Mouse (Mus musculus): ENCODE results near the gene Cep85l. TPM values are rescaled to one million over a fixed set of nuclear protein-coding genes. Genes with fewer than 3 reads are reported as not detected.

Gene Cep85l
- total RNA-seq, 1 experiment from 2014 or later, result 28.1 TPM

DNA sequence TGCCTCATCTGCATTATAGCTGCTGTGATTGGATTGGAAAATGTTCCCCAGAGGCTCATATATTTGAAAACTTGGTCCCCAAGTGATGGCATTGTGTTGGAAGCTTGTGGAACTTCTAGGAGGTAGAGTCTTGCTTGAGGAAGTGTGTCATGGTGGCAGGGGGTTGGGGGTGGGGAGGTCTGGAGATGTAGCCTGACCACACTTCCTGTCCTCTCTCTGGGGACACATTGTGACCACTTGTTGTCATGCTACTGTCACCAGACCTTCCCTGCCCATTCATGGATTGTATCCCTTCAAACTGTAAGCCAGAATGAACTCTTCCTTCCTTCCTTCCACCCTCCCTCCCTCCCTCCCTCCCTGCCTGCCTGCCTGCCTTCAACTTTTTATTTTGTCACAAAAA is 22.5 kb upstream of the Cep85l start:
- ATAC-seq (replicated peaks in 1 of 2; ENCODE audit: insufficient read depth in 1 of 2, low FRiP score in 2 of 2, low TSS enrichment in 1 of 2, low read depth in 1 of 2, poor library complexity in 2 of 2, severe bottlenecking in 2 of 2), result no peak

GRCm38 (mm10) chr10:53399053-53399452 is 19.3 kb upstream of the Cep85l start:
- no peak for ATAC-seq (replicated peaks in 1 of 2; ENCODE audit: insufficient read depth in 1 of 2, low FRiP score in 2 of 2, low TSS enrichment in 1 of 2, low read depth in 1 of 2, poor library complexity in 2 of 2, severe bottlenecking in 2 of 2)

- peak; percentile 80 to 88 for ATAC-seq (replicated peaks in 1 of 2; ENCODE audit: insufficient read depth in 1 of 2, low FRiP score in 2 of 2, low TSS enrichment in 1 of 2, low read depth in 1 of 2, poor library complexity in 2 of 2, severe bottlenecking in 2 of 2)
Observed at GRCm38 (mm10) chr10:53398540-53398902, 18.8 kb upstream of the Cep85l start.

DNA sequence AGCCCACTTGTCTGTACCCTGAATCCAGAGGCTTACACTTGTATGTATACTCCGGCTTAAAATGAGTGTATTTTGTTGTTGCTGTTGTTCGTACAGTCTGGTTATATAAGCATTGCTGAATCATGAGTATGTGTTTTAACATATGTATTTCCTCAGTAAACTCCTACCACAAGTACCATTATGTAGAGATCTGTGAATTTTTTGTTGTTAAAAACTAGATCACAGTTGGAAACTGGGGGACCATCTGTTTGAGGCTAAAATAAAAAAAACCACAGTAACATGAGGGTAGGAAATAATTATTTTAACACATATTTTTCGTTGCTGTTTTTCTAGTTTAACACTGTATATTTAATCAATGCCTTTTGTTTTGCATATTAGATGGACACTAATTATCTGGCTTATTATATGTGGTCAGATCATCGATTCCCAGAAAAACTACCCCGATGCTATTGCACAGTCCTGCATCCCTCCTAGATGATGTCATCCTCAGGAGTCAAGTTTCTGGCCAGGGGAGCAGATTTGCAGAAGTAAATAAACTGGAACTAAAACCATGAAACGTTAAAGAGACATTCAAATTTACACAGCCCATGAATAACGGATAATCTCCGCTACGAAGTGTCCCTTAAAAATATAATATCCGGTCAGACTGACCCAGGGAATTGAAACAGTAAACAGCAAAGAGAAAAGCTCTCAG is 18.2 kb upstream of the Cep85l start:
- peak; percentile 70 to 83 for ATAC-seq (replicated peaks in 1 of 2; ENCODE audit: insufficient read depth in 1 of 2, low FRiP score in 2 of 2, low TSS enrichment in 1 of 2, low read depth in 1 of 2, poor library complexity in 2 of 2, severe bottlenecking in 2 of 2)

DNA sequence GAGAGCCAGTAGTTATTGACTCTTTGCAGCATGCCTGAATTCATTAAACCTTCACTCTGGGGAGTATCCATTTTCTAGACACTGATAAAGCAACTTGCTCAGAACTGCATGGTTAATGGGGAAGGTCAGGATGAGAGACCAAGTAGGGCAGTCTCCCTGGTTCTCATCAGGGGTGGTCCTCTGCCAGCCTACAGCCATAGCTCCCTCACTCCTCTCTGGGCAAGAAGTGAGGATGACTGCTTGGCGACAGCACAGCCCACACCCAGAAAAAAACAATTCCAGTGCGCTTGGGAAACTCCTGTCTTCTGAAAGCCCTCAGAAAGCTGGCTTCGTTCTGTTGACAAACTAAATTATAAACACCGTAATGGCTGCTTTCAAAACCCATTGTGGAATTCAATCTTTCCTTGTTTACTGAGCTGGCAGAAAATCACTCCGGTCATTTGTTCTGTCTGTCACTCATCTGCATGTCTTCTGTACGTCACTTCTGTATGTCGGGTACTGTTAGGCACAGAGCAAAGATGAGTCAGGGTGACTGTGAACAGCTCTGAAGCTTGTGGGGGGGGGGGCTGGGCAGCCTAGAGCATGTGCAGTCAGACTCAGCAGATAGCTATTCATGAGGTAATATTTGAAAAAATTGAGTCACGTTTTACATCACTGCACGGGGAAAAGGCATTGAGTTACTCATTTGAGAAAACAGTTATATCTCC is 15.3 kb upstream of the Cep85l start:
- ATAC-seq (replicated peaks in 1 of 2; ENCODE audit: insufficient read depth in 1 of 2, low FRiP score in 2 of 2, low TSS enrichment in 1 of 2, low read depth in 1 of 2, poor library complexity in 2 of 2, severe bottlenecking in 2 of 2), result no peak

DNA sequence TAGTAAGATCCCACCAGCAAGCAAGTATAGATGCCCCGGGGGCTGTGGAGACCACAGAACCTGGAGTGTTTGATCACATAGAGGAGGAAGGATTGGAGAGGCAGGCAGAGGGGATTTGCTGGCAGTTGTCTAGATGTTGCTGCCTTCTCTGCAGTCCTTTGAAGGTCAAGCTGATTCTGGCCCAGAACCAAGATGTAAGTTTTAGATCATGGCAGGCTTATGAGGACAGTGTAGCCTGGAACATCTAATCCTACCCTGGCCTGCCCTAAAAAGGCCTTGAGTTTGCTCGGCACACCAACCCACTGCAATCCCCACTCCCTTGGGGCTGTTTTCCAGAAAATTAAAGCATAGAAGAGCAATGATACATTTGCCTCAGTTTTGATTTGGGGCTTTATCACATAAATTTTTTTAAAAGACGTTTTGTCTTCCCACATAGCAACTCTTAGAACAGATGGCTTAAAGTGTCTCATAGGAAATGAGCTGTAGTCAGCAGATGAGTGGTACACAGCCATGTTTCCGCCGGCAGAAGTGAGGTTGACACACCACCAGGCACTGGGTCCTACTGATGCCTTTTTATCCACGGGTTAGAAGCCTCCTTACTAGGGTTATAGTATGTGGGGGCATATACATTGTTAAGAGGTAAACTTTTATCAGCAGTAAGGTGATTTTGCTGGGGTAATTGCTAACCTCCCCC is 8.6 kb upstream of the Cep85l start:
- ATAC-seq (replicated peaks in 1 of 2; ENCODE audit: insufficient read depth in 1 of 2, low FRiP score in 2 of 2, low TSS enrichment in 1 of 2, low read depth in 1 of 2, poor library complexity in 2 of 2, severe bottlenecking in 2 of 2), result no peak

DNA sequence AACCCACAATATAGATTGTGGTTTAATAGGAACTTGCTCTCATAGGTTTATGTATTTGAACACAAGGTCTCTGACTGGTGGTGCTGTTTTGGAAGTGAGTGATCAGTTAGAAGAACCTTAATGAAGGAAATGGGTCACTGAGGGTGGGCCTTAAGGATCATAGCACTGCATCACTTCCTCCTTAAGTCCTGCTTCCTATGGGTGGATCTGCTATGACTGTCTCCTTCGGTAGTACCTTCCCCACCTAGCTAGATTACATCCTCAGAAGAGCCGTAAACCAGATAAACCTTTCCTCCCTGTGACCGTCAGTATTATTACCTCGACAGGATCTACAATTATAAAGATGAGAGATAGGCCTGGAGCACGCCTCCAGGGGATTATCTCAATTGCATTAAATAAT is 5.7 kb upstream of the Cep85l start:
- peak in 1 of 2 experiments; percentile 39; a peak in 1 of 4 replicates for ATAC-seq (replicated peaks in 1 of 2; ENCODE audit: insufficient read depth in 1 of 2, low FRiP score in 2 of 2, low TSS enrichment in 1 of 2, low read depth in 1 of 2, poor library complexity in 2 of 2, severe bottlenecking in 2 of 2)

GRCm38 (mm10) chr10:53384896-53385295 is 5.1 kb upstream of the Cep85l start:
- no peak for ATAC-seq (replicated peaks in 1 of 2; ENCODE audit: insufficient read depth in 1 of 2, low FRiP score in 2 of 2, low TSS enrichment in 1 of 2, low read depth in 1 of 2, poor library complexity in 2 of 2, severe bottlenecking in 2 of 2)

DNA sequence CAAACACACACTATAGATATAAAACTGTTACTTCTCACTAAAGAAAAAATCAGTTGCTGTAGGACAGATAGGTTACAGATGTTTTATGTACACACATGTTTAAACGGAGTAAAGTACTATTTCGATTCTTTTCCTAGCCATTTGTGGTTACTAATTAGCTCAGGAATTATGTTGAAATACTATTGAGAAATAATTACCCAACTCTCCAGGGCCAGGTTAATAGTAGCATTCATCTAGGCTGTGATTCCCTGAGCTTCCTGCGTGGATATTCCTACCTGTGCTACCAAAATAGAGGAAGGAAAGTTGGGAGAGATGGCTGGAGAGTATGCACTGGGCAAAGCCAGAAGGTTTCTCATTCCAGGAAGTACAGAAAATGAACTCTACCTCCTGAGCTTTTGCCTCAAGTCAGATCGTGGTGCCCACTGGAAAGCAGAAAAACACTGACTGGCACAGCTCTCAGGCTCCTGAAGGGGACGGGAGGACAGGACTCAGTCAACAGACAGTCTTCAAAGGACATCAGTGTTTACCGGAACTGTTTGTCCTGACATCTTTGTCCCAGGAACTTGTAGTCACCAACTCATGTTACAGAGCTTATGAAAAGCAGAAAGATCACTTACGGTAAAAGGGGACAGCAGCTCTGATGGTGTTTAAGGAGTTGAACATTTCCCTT is 3.1 kb upstream of the Cep85l start:
- ATAC-seq (replicated peaks in 1 of 2; ENCODE audit: insufficient read depth in 1 of 2, low FRiP score in 2 of 2, low TSS enrichment in 1 of 2, low read depth in 1 of 2, poor library complexity in 2 of 2, severe bottlenecking in 2 of 2), result no peak

DNA sequence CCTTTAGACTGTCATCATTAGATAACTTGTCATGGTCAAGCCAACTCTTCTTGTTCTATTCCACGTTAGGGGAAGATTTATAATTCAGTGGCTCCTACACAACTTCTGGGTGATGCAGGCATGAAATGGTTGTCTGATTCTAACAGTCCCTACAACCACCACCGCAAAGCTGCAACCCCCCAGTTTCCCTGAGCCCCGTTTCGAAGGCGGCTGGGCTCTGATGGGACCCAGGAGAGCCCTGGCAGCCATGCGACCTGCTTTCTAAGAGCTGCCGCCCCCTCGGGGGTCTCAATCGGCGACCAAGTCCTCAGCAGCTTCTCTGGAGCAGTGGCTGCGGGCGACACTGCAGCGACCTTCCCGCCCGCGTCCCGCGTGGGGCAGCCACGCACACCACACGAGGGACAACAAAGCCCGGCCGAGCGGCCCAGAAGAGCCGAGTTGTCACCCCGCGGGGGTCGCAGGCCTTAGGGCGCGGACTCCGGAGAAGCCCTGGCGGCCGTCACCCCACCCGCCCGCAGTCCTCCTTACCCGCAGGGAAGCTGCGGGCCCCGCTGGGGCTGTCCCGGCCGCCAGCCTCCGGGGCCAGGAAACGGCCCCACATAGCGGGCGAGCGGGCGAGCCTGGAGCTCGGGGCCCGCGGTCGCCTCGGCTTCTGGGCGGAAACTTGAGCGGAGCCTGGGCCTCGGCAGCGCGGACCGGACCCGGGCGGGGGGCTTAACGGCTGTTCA is 602 bp downstream of the Cep85l start:
- ATAC-seq (replicated peaks in 1 of 2; ENCODE audit: insufficient read depth in 1 of 2, low FRiP score in 2 of 2, low TSS enrichment in 1 of 2, low read depth in 1 of 2, poor library complexity in 2 of 2, severe bottlenecking in 2 of 2), result peak; percentile 39 to 59

DNA sequence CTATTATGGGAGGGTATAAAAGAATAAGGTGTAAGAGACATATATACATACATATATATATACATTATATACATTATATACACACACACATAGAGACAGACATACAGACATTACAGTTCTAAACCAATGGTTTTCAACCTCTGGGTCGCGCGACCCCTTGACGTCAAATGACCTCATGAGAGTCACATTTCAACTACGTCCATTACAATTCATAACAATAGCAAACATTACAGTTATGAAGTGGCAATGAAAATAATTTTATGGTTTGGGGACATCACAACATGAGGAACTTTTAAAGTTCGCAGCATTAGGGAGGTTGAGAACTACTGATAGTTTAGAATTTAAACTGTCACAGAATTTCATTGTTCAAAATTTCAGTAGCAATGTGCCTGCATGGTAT is 1.5 kb downstream of the Cep85l start:
- no peak for ATAC-seq (replicated peaks in 1 of 2; ENCODE audit: insufficient read depth in 1 of 2, low FRiP score in 2 of 2, low TSS enrichment in 1 of 2, low read depth in 1 of 2, poor library complexity in 2 of 2, severe bottlenecking in 2 of 2)

DNA sequence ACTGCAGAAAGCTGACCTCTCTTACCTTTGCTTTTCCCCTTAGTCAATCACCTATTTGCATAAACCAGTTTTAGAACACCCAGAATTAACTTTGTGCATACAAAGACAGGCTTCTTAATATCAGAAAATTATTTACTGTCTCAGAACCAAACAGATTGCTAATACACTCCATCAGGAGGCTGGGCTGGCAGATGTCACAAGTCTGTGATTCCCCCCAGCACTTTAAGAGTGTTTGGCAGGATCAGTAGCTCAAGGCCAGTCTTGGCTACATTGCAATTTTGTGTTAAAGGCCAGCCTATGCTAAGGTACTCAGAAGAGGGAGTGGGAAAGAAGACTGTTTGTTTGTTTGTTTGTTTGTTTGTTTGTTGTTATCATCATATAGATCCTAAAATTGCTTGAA is 2.7 kb downstream of the Cep85l start:
- no peak for ATAC-seq (replicated peaks in 1 of 2; ENCODE audit: insufficient read depth in 1 of 2, low FRiP score in 2 of 2, low TSS enrichment in 1 of 2, low read depth in 1 of 2, poor library complexity in 2 of 2, severe bottlenecking in 2 of 2)

DNA sequence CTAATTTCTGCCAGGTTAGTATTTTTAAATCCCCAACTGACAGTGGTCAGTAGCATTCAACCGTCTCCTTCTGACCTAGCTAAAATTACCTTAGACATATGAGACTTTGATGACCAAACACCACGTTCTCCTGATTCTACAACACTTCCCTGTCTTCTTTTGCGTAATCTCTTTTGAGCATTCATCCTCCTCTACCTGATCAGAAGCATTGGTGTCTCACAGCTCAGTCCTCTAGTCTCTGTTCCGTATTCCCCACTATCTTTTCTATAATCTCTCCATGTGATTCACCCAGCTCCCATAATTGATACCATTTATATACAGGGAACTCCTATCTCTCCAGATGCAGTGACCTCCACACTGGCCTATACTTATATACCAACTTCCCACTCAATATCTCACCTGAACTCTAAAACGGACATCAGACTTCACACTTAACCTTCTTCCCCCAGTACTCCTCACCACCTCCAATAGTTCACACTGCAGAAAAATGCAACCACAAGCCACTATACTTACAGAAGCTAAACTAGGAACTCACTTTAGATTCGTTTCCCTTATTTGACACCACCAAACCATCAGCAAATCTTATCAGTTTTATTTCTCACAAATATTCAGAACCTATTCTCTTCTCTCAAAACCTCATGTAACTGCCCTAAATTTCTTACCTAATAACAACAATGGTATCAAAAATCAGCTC is 5.7 kb downstream of the Cep85l start:
- ATAC-seq (replicated peaks in 1 of 2; ENCODE audit: insufficient read depth in 1 of 2, low FRiP score in 2 of 2, low TSS enrichment in 1 of 2, low read depth in 1 of 2, poor library complexity in 2 of 2, severe bottlenecking in 2 of 2), result peak; percentile 69 to 79; a peak in 3 of 4 replicates

- no peak for ATAC-seq (replicated peaks in 1 of 2; ENCODE audit: insufficient read depth in 1 of 2, low FRiP score in 2 of 2, low TSS enrichment in 1 of 2, low read depth in 1 of 2, poor library complexity in 2 of 2, severe bottlenecking in 2 of 2)
Observed at GRCm38 (mm10) chr10:53367265-53367664, 12.5 kb downstream of the Cep85l start.

DNA sequence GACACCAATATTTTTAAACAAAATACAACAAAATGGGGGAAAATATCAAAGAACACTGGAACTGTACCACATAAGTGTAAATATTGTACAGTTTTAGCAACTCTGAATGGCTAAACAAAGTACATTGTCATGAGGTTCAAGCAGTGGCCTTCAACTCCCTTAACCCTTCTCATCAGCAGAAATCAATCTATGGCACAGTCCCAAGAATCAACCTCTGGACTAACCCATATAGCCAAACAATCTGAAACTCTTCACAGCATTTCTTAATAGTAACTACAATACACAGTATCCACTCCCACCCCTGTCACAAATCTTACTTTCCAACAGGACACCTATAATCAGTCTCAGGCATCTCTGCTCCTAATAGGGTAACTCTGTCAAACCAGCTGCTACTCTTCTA is 15.4 kb downstream of the Cep85l start:
- no peak for ATAC-seq (replicated peaks in 1 of 2; ENCODE audit: insufficient read depth in 1 of 2, low FRiP score in 2 of 2, low TSS enrichment in 1 of 2, low read depth in 1 of 2, poor library complexity in 2 of 2, severe bottlenecking in 2 of 2)

- no peak for ATAC-seq (replicated peaks in 1 of 2; ENCODE audit: insufficient read depth in 1 of 2, low FRiP score in 2 of 2, low TSS enrichment in 1 of 2, low read depth in 1 of 2, poor library complexity in 2 of 2, severe bottlenecking in 2 of 2)
Observed at GRCm38 (mm10) chr10:53359016-53359415, 20.7 kb downstream of the Cep85l start.

DNA sequence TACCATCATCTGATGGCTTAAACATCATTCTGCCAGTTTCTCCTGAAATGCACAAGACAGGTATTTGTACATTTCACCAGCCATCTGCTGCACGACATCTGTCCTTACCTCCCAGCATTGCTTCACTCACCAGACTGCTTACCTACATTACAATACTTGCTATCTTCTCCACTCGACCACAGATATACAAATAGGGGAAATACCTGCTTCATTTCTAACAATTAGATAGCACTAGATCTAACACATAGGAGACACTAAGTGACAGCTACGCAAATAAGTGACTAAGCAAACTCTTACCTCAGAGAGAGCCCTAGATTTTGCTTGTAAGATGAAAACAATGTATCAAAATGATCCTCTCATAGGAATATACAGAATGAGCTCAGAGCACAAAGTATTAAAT is 26.1 kb downstream of the Cep85l start:
- no peak for ATAC-seq (replicated peaks in 1 of 2; ENCODE audit: insufficient read depth in 1 of 2, low FRiP score in 2 of 2, low TSS enrichment in 1 of 2, low read depth in 1 of 2, poor library complexity in 2 of 2, severe bottlenecking in 2 of 2)

Data from hematopoietic stem cell, adult 5-6 weeks (primary cell).